Mouse (Mus musculus): ENCODE measurements at regions not wholly inside any gene's neighbourhood (a gene's known extent, or its start where the extent isn't known, plus 50 kb on each side); places are given as distances from the start of the nearest gene placed in this dataset.

GRCm38 (mm10) chr3:51135581-51135980, 88.7 kb upstream of the Noct start:
- no peak for DNase-seq (ENCODE audit: low read depth, low spot score)

- no peak for DNase-seq (ENCODE audit: low read depth, low spot score)
Measured at GRCm38 (mm10) chr3:51137730-51138312, 86.4 kb upstream of the Noct start.

- no peak for DNase-seq (ENCODE audit: low read depth, low spot score)
Measured at GRCm38 (mm10) chr3:51145985-51146384, 78.3 kb upstream of the Noct start.

GRCm38 (mm10) chr3:51150012-51150411, 74.2 kb upstream of the Noct start:
- DNase-seq (ENCODE audit: low read depth, low spot score): no peak

GRCm38 (mm10) chr3:51151104-51151503, 73.1 kb upstream of the Noct start:
- DNase-seq (ENCODE audit: low read depth, low spot score): no peak

GRCm38 (mm10) chr3:51155621-51156020, 68.6 kb upstream of the Noct start:
- no peak for DNase-seq (ENCODE audit: low read depth, low spot score)

- DNase-seq (ENCODE audit: low read depth, low spot score): peak; percentile 45
Measured at GRCm38 (mm10) chr3:51156386-51157290, 67.6 kb upstream of the Noct start.

GRCm38 (mm10) chr3:51157291-51157650, 67.0 kb upstream of the Noct start:
- no peak for DNase-seq (ENCODE audit: low read depth, low spot score)

- DNase-seq (ENCODE audit: low read depth, low spot score): no peak
Measured at GRCm38 (mm10) chr3:51158449-51158848, 65.8 kb upstream of the Noct start.

- DNase-seq (ENCODE audit: low read depth, low spot score): no peak
Measured at GRCm38 (mm10) chr3:51159322-51159721, 64.9 kb upstream of the Noct start.

- DNase-seq (ENCODE audit: low read depth, low spot score): no peak
Measured at GRCm38 (mm10) chr3:51159881-51160280, 64.4 kb upstream of the Noct start.

GRCm38 (mm10) chr3:51160625-51161024, 63.6 kb upstream of the Noct start:
- DNase-seq (ENCODE audit: low read depth, low spot score): no peak

- no peak for DNase-seq (ENCODE audit: low read depth, low spot score)
Measured at GRCm38 (mm10) chr3:51169150-51169925, 54.9 kb upstream of the Noct start.

GRCm38 (mm10) chr3:51170225-51170852, 53.9 kb upstream of the Noct start:
- DNase-seq (ENCODE audit: low read depth, low spot score): peak; percentile 31

Data from WW6 (cell line).